Mouse (Mus musculus) midbrain, embryonic 16.5 days (tissue): ENCODE data around the gene Man2a1. TPM values are rescaled to one million over a fixed set of nuclear protein-coding genes. Genes with fewer than 3 reads are reported as not detected.

ENCODE experiments used
- ATAC-seq: fragments of 200-750 bp; cut with Nextera tagmentation; 2 replicates; pipeline ENCODE4 v1.8.0; 2017; ENCODE audit warnings: moderate TSS enrichment
- H3K27ac ChIP-seq: fragments of 300-500 bp; sonication (generic); 2 replicates; pipeline ENCODE4 v1.5.1; 2014; ENCODE audit warnings: mild to moderate bottlenecking, low read length, mixed read lengths
- H3K27me3 ChIP-seq: fragments of 300-500 bp; sonication (generic); 2 replicates; pipeline ENCODE4 v1.6.1; 2014; ENCODE audit warnings: low read depth, low read length, mixed read lengths; ENCODE audit not compliant: control insufficient read depth, insufficient read depth
- H3K36me3 ChIP-seq: fragments of 300-500 bp; sonication (generic); 2 replicates; pipeline ENCODE4 v1.6.1; 2014; ENCODE audit warnings: mild to moderate bottlenecking, low read length, moderate library complexity, mixed read lengths; ENCODE audit not compliant: control insufficient read depth, insufficient read depth
- H3K4me1 ChIP-seq: fragments of 300-500 bp; sonication (generic); 2 replicates; pipeline ENCODE4 v1.6.1; 2014; ENCODE audit warnings: mild to moderate bottlenecking, low read length, mixed read lengths; ENCODE audit not compliant: control insufficient read depth, insufficient read depth
- H3K4me2 ChIP-seq: fragments of 300-500 bp; sonication (generic); 2 replicates; pipeline ENCODE4 v1.6.1; 2014; ENCODE audit warnings: mild to moderate bottlenecking, low read length, mixed read lengths
- H3K4me3 ChIP-seq: fragments of 300-500 bp; sonication (generic); 2 replicates; pipeline ENCODE4 v1.5.1; 2014; ENCODE audit warnings: low read depth, mild to moderate bottlenecking, low read length, moderate library complexity, mixed read lengths
- H3K9ac ChIP-seq: fragments of 300-500 bp; sonication (generic); 2 replicates; pipeline ENCODE4 v1.6.1; 2014; ENCODE audit warnings: low read depth, low read length, mixed read lengths
- H3K9me3 ChIP-seq: fragments of 300-500 bp; sonication (generic); replicated peaks from 2 replicates; pipeline ENCODE4 v1.6.1; 2014; ENCODE audit warnings: mild to moderate bottlenecking, low read length, mixed read lengths; ENCODE audit not compliant: control insufficient read depth, poor library complexity, severe bottlenecking
- WGBS: fragments of 180-500 bp; shearing (Covaris S2); extraction: QIAGEN DNeasy Blood & Tissue Kit; methylation state at CpG from one replicate; pipeline ENCODE4 v1.1.7; 2014; 5-methylcytosine and 5-hydroxymethylcytosine counted together
- polyA plus RNA-seq: library from polyadenylated mRNA; unstranded; fragments of >200 nt; fragmentation: Nextera tagmentation; extraction: Ambion mirVana; gene quantifications from 2 replicates; pipeline ENCODE4 v1.2.1, GENCODE M21; 2015

Man2a1 gene
- polyA plus RNA-seq: 5.3 and 6.6 TPM in 2 replicates

- WGBS: under 1% methylated on average over 58 of the region's 69 CpGs
Measured at GRCm38 (mm10) chr17:64600372-64601090, at the start of gene Man2a1. TSS of gene Man2a1 (plus strand) at chr17:64600736.

GRCm38 (mm10) chr17:64553358-64553757, 47.2 kb upstream of the Man2a1 start:
- H3K36me3 ChIP-seq: no peaks in the 10 kb centered on the region
- H3K27me3 ChIP-seq: no peaks in the 10 kb centered on the region
- WGBS: 93% methylated on average over 10 of the region's 10 CpGs
- no peak overlapping the region for H3K4me3 ChIP-seq
- H3K27ac ChIP-seq: no peak overlapping the region
- H3K9me3 ChIP-seq: no peaks in the 10 kb centered on the region
- no peak overlapping the region for H3K4me2 ChIP-seq
- H3K9ac ChIP-seq: no peak overlapping the region
- ATAC-seq: no peak
- H3K4me1 ChIP-seq: no peaks in the 10 kb centered on the region

More at GRCm38 (mm10) chr17:64600372-64601090, at the start of gene Man2a1:
- Histone ChIP-seq H3K9ac (peak within 1 kb of the TSS; percentile 90), H3K4me1 (peaks cover 24% of the 10 kb centered on the region), H3K36me3 (no peaks in the 10 kb centered on the region), H3K4me2 (peak within 1 kb of the TSS; percentile 91), H3K27ac (peak within 1 kb of the TSS; percentile 93), H3K27me3 (no peaks in the 10 kb centered on the region), H3K9me3 (no peaks in the 10 kb centered on the region), H3K4me3 (peak within 1 kb of the TSS; percentile 95)
- peak; percentile 98 for ATAC-seq

GRCm38 (mm10) chr17:64554901-64555300, 45.6 kb upstream of the Man2a1 start:
- Histone ChIP-seq H3K27me3 (no peaks in the 10 kb centered on the region), H3K4me2 (no peak overlapping the region), H3K4me1 (0 out of 2 replicates have a peak, but pooled peaks cover 5% of the 10 kb centered on the region), H3K9me3 (no peaks in the 10 kb centered on the region), H3K9ac (no peak overlapping the region), H3K4me3 (no peak overlapping the region), H3K27ac (no peak overlapping the region), H3K36me3 (no peaks in the 10 kb centered on the region)
- 61% methylated on average over 3 of the region's 3 CpGs for WGBS
- ATAC-seq: no peak

GRCm38 (mm10) chr17:64556661-64557445, 43.7 kb upstream of the Man2a1 start:
- Histone ChIP-seq H3K27me3 (no peaks in the 10 kb centered on the region), H3K9me3 (no peaks in the 10 kb centered on the region), H3K36me3 (no peaks in the 10 kb centered on the region), H3K4me3 (no peak overlapping the region), H3K27ac (no peak overlapping the region), H3K9ac (no peak overlapping the region), H3K4me2 (no peak overlapping the region), H3K4me1 (0 out of 2 replicates have a peak, but pooled peaks cover 5% of the 10 kb centered on the region)
- ATAC-seq: no peak
- 94% methylated on average over 22 of the region's 22 CpGs for WGBS

- no peaks in the 10 kb centered on the region for H3K9me3 ChIP-seq
- H3K4me1 ChIP-seq: peaks cover 8% of the 10 kb centered on the region; the same call in 1 of the 2 replicates
- no peak overlapping the region for H3K4me3 ChIP-seq
- no peaks in the 10 kb centered on the region for H3K27me3 ChIP-seq
- H3K27ac ChIP-seq: no peak overlapping the region
- ATAC-seq: no peak
- H3K36me3 ChIP-seq: no peaks in the 10 kb centered on the region
- no peak overlapping the region for H3K9ac ChIP-seq
- WGBS: 2% methylated on average over 4 of the region's 4 CpGs
- H3K4me2 ChIP-seq: no peak overlapping the region
Measured at GRCm38 (mm10) chr17:64558994-64559540, 41.5 kb upstream of the Man2a1 start.

GRCm38 (mm10) chr17:64566435-64566834, 34.1 kb upstream of the Man2a1 start:
- H3K9me3 ChIP-seq: no peaks in the 10 kb centered on the region
- WGBS: 74% methylated on average over 6 of the region's 6 CpGs
- no peak overlapping the region for H3K4me3 ChIP-seq
- no peak overlapping the region for H3K4me2 ChIP-seq
- ATAC-seq: no peak
- no peaks in the 10 kb centered on the region for H3K27me3 ChIP-seq
- H3K36me3 ChIP-seq: no peaks in the 10 kb centered on the region
- H3K4me1 ChIP-seq: peaks cover 3% of the 10 kb centered on the region; the same call in 1 of the 2 replicates
- no peak overlapping the region for H3K27ac ChIP-seq
- H3K9ac ChIP-seq: no peak overlapping the region

- H3K9me3 ChIP-seq: no peaks in the 10 kb centered on the region
- H3K27me3 ChIP-seq: no peaks in the 10 kb centered on the region
- peaks cover 3% of the 10 kb centered on the region; the same call in 1 of the 2 replicates for H3K4me1 ChIP-seq
- no peaks in the 10 kb centered on the region for H3K36me3 ChIP-seq
- no peak overlapping the region for H3K4me2 ChIP-seq
- H3K4me3 ChIP-seq: no peak overlapping the region
- no peak for ATAC-seq
- H3K9ac ChIP-seq: no peak overlapping the region
- H3K27ac ChIP-seq: no peak overlapping the region
- 93% methylated on average over 3 of the region's 3 CpGs for WGBS
Measured at GRCm38 (mm10) chr17:64567546-64567945, 33.0 kb upstream of the Man2a1 start.

- no peaks in the 10 kb centered on the region for H3K36me3 ChIP-seq
- H3K27me3 ChIP-seq: no peaks in the 10 kb centered on the region
- H3K4me1 ChIP-seq: no peaks in the 10 kb centered on the region; the same call in 1 of the 2 replicates
- ATAC-seq: no peak
- WGBS: 90% methylated on average over 9 of the region's 9 CpGs
- no peak overlapping the region for H3K9ac ChIP-seq
- no peak overlapping the region for H3K4me2 ChIP-seq
- H3K4me3 ChIP-seq: no peak overlapping the region
- H3K27ac ChIP-seq: no peak overlapping the region
- no peaks in the 10 kb centered on the region for H3K9me3 ChIP-seq
Measured at GRCm38 (mm10) chr17:64573981-64574380, 26.6 kb upstream of the Man2a1 start.
